Mouse (Mus musculus): ENCODE results near the gene Lrrc15. TPM values are rescaled to one million over a fixed set of nuclear protein-coding genes. Genes with fewer than 3 reads are reported as not detected.
A peak's percentile ranks its signal among the peaks of the same experiment; 100 is the strongest.

The Lrrc15 gene
- polyA plus RNA-seq, 1 experiment from 2014 or later = 0.46 TPM

- Histone ChIP-seq H3K9ac (no peak overlapping the region), H3K27me3 (replicated peaks) (peaks cover 65% of the 10 kb centered on the region), H3K4me2 (no peak overlapping the region), H3K4me1 (replicated peaks) (peaks cover 5% of the 10 kb centered on the region), H3K36me3 (no peaks in the 10 kb centered on the region), H3K27ac (ENCODE audit: poor library complexity, severe bottlenecking) (no peak overlapping the region), H3K4me3 (no peak overlapping the region), H3K9me3 (replicated peaks) (no peaks in the 10 kb centered on the region)
- ATAC-seq (ENCODE audit: insufficient number of reproducible peaks, low FRiP score) = no peak
- WGBS = 86% methylated on average over 2 of the region's 2 CpGs
Measured at GRCm38 (mm10) chr16:30303411-30303810, 20.4 kb upstream of the Lrrc15 start.

DNA sequence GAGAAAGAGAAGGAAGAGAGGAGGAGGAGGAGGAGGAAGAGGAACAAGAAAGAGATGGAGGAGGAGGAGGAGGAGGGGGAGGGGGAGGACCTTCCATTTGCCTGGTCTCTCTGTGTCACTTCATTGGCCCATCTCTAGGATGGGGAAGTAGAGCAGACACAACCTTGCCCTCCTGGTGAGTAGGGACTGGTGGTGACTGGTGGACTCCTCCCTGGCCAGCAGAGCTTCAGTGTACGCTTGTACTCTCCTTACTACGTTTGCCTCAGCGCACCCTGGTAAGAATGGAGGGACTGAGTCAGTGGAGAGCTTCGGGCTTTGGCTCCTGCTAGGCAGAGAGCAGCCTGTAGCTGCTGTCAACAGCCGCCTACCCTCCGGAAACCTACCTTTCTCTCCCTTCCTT is 19.6 kb upstream of the Lrrc15 start:
- Histone ChIP-seq H3K4me3 (no peak overlapping the region), H3K27me3 (replicated peaks) (peaks cover 62% of the 10 kb centered on the region), H3K9me3 (replicated peaks) (no peaks in the 10 kb centered on the region), H3K4me1 (replicated peaks) (no peaks in the 10 kb centered on the region), H3K36me3 (no peaks in the 10 kb centered on the region), H3K4me2 (no peak overlapping the region), H3K9ac (no peak overlapping the region), H3K27ac (ENCODE audit: poor library complexity, severe bottlenecking) (no peak overlapping the region)
- 82% methylated on average over 6 of the region's 6 CpGs for WGBS
- no peak for ATAC-seq (ENCODE audit: insufficient number of reproducible peaks, low FRiP score)

DNA sequence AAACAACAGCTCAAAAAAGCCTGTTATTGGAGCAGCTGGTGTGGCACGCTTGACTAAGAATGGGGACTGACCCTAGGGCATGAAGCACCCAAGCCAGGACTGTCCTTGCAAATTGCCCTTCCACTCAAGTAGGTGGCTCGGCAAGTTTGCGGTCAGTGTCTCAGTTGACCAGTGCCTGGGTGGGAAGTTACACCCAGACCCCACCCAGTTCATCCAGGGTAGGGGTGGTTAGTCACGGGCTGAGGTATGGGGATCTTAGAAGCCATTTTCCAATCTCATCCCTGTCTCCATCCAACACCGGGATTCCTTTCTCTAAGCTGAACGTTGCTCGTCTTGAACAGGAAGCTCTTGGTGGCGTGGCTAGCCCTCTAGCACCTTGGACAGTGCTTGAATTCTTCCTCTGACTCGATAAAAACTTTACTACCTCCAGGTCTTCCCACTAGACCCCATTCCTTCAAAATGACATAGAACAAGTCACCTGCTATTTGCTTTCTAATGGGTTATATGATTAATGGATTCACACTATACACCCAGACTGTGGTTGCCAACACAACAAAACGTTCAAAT is 16.7 kb upstream of the Lrrc15 start:
- H3K9me3 ChIP-seq (replicated peaks) = no peaks in the 10 kb centered on the region
- H3K27me3 ChIP-seq (replicated peaks) = peaks cover 44% of the 10 kb centered on the region
- H3K9ac ChIP-seq = no peak overlapping the region
- ATAC-seq (ENCODE audit: insufficient number of reproducible peaks, low FRiP score) = no peak
- 59% methylated on average over 10 of the region's 10 CpGs for WGBS
- H3K4me2 ChIP-seq = no peak overlapping the region
- H3K27ac ChIP-seq (ENCODE audit: poor library complexity, severe bottlenecking) = no peak overlapping the region
- no peak overlapping the region for H3K4me3 ChIP-seq
- no peaks in the 10 kb centered on the region for H3K36me3 ChIP-seq
- H3K4me1 ChIP-seq (replicated peaks) = no peaks in the 10 kb centered on the region

- Histone ChIP-seq H3K4me3 (no peak overlapping the region), H3K9ac (no peak overlapping the region), H3K4me1 (replicated peaks) (no peaks in the 10 kb centered on the region), H3K9me3 (replicated peaks) (no peaks in the 10 kb centered on the region), H3K36me3 (no peaks in the 10 kb centered on the region), H3K27me3 (replicated peaks) (peaks cover 22% of the 10 kb centered on the region), H3K27ac (ENCODE audit: poor library complexity, severe bottlenecking) (no peak overlapping the region), H3K4me2 (no peak overlapping the region)
- ATAC-seq (ENCODE audit: insufficient number of reproducible peaks, low FRiP score) = no peak
- WGBS = 80% methylated on average over 7 of the region's 7 CpGs
Measured at GRCm38 (mm10) chr16:30297450-30297849, 14.4 kb upstream of the Lrrc15 start.

DNA sequence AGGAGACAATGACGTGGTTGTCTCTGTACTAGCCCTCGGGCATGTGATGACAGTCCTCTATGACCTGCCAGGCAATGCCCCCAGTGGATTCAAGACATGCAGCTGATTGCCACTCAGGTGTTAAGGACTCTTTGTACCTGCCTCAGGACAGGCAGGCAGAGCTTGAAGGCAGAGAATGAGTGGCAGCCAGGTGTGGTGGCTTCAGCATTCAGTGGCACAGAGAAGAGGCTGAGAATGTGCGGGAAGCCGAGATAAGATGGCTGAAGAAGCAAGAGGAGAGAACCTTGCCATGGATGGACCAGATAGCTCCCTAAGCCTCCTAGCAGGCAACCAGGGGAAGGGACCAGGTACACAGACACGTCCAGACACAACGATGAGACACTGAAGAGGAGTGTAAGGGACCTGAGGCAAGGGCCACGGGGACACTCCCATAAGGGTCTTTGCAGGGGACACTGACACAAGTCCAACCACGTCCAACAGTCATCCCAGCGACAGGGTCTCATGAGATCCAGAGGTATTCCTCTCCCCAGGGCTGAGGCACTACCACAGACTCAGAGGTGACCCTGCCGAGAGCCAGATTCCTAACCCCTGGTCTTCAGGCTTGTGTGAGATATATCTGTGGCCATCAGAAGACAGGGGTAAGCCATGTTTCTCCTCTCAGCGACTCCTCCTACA is 13.7 kb upstream of the Lrrc15 start:
- ATAC-seq (ENCODE audit: insufficient number of reproducible peaks, low FRiP score) = no peak
- no peak overlapping the region for H3K9ac ChIP-seq
- 79% methylated on average over 11 of the region's 11 CpGs for WGBS
- no peak overlapping the region for H3K4me2 ChIP-seq
- no peaks in the 10 kb centered on the region for H3K4me1 ChIP-seq (replicated peaks)
- no peaks in the 10 kb centered on the region for H3K9me3 ChIP-seq (replicated peaks)
- peaks cover 16% of the 10 kb centered on the region for H3K27me3 ChIP-seq (replicated peaks)
- no peaks in the 10 kb centered on the region for H3K36me3 ChIP-seq
- H3K27ac ChIP-seq (ENCODE audit: poor library complexity, severe bottlenecking) = no peak overlapping the region
- H3K4me3 ChIP-seq = no peak overlapping the region

DNA sequence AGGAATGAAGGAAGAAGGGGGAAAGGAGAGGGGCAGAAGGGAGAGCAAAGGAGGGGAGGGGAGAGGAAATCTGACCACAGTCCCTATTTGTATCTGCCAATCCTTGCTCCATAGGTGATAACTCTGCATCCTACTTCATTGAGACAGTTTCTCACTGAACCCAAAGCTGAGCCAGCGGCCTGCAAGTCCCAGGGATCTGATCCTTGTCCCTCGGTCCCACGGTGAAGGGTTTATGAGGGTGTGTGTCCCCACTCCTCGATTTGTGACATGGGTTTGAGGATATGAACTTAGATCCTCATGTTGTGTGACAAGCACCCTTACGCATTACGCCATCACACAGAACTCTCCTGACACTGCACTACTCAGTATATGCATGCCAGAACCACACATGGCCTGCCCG is 12.1 kb upstream of the Lrrc15 start:
- no peak overlapping the region for H3K4me2 ChIP-seq
- H3K4me1 ChIP-seq (replicated peaks) = no peaks in the 10 kb centered on the region
- H3K27me3 ChIP-seq (replicated peaks) = peaks cover 7% of the 10 kb centered on the region
- 85% methylated on average over 7 of the region's 7 CpGs for WGBS
- no peak overlapping the region for H3K27ac ChIP-seq (ENCODE audit: poor library complexity, severe bottlenecking)
- no peak for ATAC-seq (ENCODE audit: insufficient number of reproducible peaks, low FRiP score)
- H3K9me3 ChIP-seq (replicated peaks) = no peaks in the 10 kb centered on the region
- H3K4me3 ChIP-seq = no peak overlapping the region
- H3K36me3 ChIP-seq = no peaks in the 10 kb centered on the region
- H3K9ac ChIP-seq = no peak overlapping the region

GRCm38 (mm10) chr16:30290436-30290835 is 7.4 kb upstream of the Lrrc15 start:
- Histone ChIP-seq H3K9ac (no peak overlapping the region), H3K4me1 (replicated peaks) (no peaks in the 10 kb centered on the region), H3K27me3 (replicated peaks) (peaks cover 20% of the 10 kb centered on the region), H3K36me3 (no peaks in the 10 kb centered on the region), H3K9me3 (replicated peaks) (no peaks in the 10 kb centered on the region), H3K4me2 (no peak overlapping the region), H3K4me3 (no peak overlapping the region), H3K27ac (ENCODE audit: poor library complexity, severe bottlenecking) (no peak overlapping the region)
- 68% methylated on average over 6 of the region's 6 CpGs for WGBS
- ATAC-seq (ENCODE audit: insufficient number of reproducible peaks, low FRiP score) = no peak

- Histone ChIP-seq H3K4me1 (replicated peaks) (peaks cover 13% of the 10 kb centered on the region), H3K4me3 (no peak overlapping the region), H3K9ac (no peak overlapping the region), H3K27me3 (replicated peaks) (peaks cover 62% of the 10 kb centered on the region), H3K36me3 (no peaks in the 10 kb centered on the region), H3K27ac (ENCODE audit: poor library complexity, severe bottlenecking) (no peak overlapping the region), H3K9me3 (replicated peaks) (no peaks in the 10 kb centered on the region), H3K4me2 (no peak overlapping the region)
- no peak for ATAC-seq (ENCODE audit: insufficient number of reproducible peaks, low FRiP score)
- 53% methylated on average over 4 of the region's 4 CpGs for WGBS
Measured at GRCm38 (mm10) chr16:30285701-30286100, 2.6 kb upstream of the Lrrc15 start.

- 3% methylated on average over 15 of the region's 15 CpGs for WGBS
- ATAC-seq (ENCODE audit: insufficient number of reproducible peaks, low FRiP score) = no peak
- peaks cover 16% of the 10 kb centered on the region for H3K4me1 ChIP-seq (replicated peaks)
- H3K9me3 ChIP-seq (replicated peaks) = no peaks in the 10 kb centered on the region
- no peaks in the 10 kb centered on the region for H3K36me3 ChIP-seq
- H3K27me3 ChIP-seq (replicated peaks) = peaks cover 61% of the 10 kb centered on the region
- H3K27ac ChIP-seq (ENCODE audit: poor library complexity, severe bottlenecking) = no peak overlapping the region
- H3K9ac ChIP-seq = 0 out of 2 replicates have a peak overlapping the region, but pooled peaks have one; percentile 26
- peak overlapping the region; percentile 25 for H3K4me3 ChIP-seq
- peak overlapping the region; percentile 62 for H3K4me2 ChIP-seq
Measured at GRCm38 (mm10) chr16:30283743-30284337, 784 bp upstream of the Lrrc15 start.

DNA sequence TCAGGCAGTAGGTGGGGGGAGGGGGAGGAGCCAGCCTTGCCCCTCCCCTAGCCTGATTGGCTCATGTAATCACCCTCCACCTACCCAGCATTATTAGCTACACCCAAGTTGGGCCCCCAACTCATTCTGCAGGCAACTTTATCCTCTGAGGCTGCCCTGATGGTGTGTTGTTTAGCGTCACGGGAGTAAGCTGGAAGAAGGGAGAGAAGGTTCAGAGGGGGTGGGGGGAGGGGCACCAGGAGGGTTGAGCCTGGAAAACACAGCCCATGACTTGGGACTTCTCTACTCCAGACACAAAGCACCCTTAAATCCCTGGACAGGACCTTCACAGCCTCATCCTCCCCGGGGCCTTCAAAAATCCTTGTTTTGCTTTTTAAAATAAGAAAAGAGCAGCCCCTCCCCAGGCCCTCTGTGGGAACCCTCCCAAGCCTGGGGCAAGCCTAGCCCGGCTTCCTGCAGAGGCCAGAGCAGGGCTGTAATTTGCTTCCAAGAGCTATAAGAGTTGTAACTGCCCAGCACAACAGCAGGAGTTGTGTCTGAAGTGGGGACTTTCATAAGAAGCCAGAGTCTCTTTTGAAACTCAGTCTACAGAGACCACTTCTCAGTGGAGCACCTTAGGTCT is 2.3 kb downstream of the Lrrc15 start:
- H3K9me3 ChIP-seq (replicated peaks) = no peaks in the 10 kb centered on the region
- ATAC-seq (ENCODE audit: insufficient number of reproducible peaks, low FRiP score) = no peak
- H3K27me3 ChIP-seq (replicated peaks) = peaks cover 45% of the 10 kb centered on the region
- peaks cover 20% of the 10 kb centered on the region for H3K4me1 ChIP-seq (replicated peaks)
- 21% methylated on average over 4 of the region's 4 CpGs for WGBS
- no peak overlapping the region for H3K9ac ChIP-seq
- no peak overlapping the region for H3K4me2 ChIP-seq
- no peak overlapping the region for H3K27ac ChIP-seq (ENCODE audit: poor library complexity, severe bottlenecking)
- no peak overlapping the region for H3K4me3 ChIP-seq
- no peaks in the 10 kb centered on the region for H3K36me3 ChIP-seq

DNA sequence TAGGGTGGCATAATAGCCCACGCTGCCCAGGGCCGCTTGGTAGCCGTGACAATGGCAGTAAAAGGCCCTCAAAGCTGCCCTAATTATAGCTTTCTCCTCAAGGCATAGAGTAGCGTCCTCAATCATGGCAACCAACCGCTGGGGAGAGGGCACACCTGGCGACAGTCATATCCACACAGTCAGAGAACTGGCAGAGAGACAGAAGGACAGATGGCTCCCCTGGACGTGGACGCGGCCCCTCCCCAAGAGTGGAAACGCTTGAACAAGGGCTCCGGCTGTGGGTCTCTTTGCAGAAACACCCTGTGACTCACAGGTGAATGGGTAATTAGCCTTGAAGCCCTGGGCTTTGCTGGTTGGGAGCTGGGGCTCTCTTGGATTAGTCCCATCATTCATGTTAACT is 4.7 kb downstream of the Lrrc15 start:
- Histone ChIP-seq H3K4me3 (no peak overlapping the region), H3K9ac (no peak overlapping the region), H3K27ac (ENCODE audit: poor library complexity, severe bottlenecking) (no peak overlapping the region), H3K4me1 (replicated peaks) (peaks cover 27% of the 10 kb centered on the region), H3K27me3 (replicated peaks) (peaks cover 23% of the 10 kb centered on the region), H3K36me3 (no peaks in the 10 kb centered on the region), H3K4me2 (no peak overlapping the region), H3K9me3 (replicated peaks) (no peaks in the 10 kb centered on the region)
- no peak for ATAC-seq (ENCODE audit: insufficient number of reproducible peaks, low FRiP score)
- 75% methylated on average over 11 of the region's 11 CpGs for WGBS
